Mouse (Mus musculus): ENCODE data around the gene Fads6. TPM values are rescaled to one million over a fixed set of nuclear protein-coding genes. Genes with fewer than 3 reads are reported as not detected.

Fads6 gene
- polyA plus RNA-seq, 1 experiment, result not detected

GRCm38 (mm10) chr11:115231168-115231915 lies 66.1 kb downstream of the Fads6 start:
- H3K4me1 ChIP-seq (ENCODE audit: control insufficient read depth, insufficient read depth, low read length), result peaks cover 69% of the 10 kb centered on the region
- 60% methylated on average over 14 of the region's 14 CpGs for WGBS
- peak overlapping the region; percentile 71 for H3K27ac ChIP-seq (ENCODE audit: insufficient read depth, low read depth, low read length)
- H3K4me3 ChIP-seq (ENCODE audit: insufficient read depth, low read depth, low read length), result no peak overlapping the region
- no peak for TF ChIP-seq POLR2A (IDR thresholded peaks at IDR 0.05; ENCODE audit: insufficient read depth, low read depth, low read length)
- 0 out of 2 replicates have a peak, but pooled peaks have one; percentile 13 for TF ChIP-seq CTCF (IDR thresholded peaks at IDR 0.05; ENCODE audit: insufficient read depth, low read depth, low read length)

Other genes starting within 250 kb of the Fads6 start
- gene Cd300ld3, start 249.3 kb downstream of the Fads6 start, polyA plus RNA-seq (2012; ENCODE audit: insufficient read depth, insufficient read length, low replicate concordance, missing spikeins), result not detected in 2 replicates
- not detected in 2 replicates for gene Cd300e, start 235.5 kb downstream of the Fads6 start, polyA plus RNA-seq (2012; ENCODE audit: insufficient read depth, insufficient read length, low replicate concordance, missing spikeins)
- not detected in 2 replicates for gene Rab37, start 206.2 kb downstream of the Fads6 start, polyA plus RNA-seq (2012; ENCODE audit: insufficient read depth, insufficient read length, low replicate concordance, missing spikeins)
- not detected in 2 replicates for gene Cd300lf, start 163.7 kb downstream of the Fads6 start, polyA plus RNA-seq (2012; ENCODE audit: insufficient read depth, insufficient read length, low replicate concordance, missing spikeins)
- gene Slc9a3r1, start 134.3 kb downstream of the Fads6 start, polyA plus RNA-seq (2012; ENCODE audit: insufficient read depth, insufficient read length, low replicate concordance, missing spikeins), result 241 TPM in 1 of 2 replicates, not detected in the other
- gene Tmem104, start 110.2 kb downstream of the Fads6 start, polyA plus RNA-seq (2012; ENCODE audit: insufficient read depth, insufficient read length, low replicate concordance, missing spikeins), result not detected in 2 replicates
- gene Nat9, start 109.8 kb downstream of the Fads6 start, polyA plus RNA-seq (2012; ENCODE audit: insufficient read depth, insufficient read length, low replicate concordance, missing spikeins), result not detected in 2 replicates
- not detected in 2 replicates for gene Grin2c, start 30.4 kb downstream of the Fads6 start, polyA plus RNA-seq (2012; ENCODE audit: insufficient read depth, insufficient read length, low replicate concordance, missing spikeins)
- not detected in 2 replicates for gene Fdxr, start 20.6 kb downstream of the Fads6 start, polyA plus RNA-seq (2012; ENCODE audit: insufficient read depth, insufficient read length, low replicate concordance, missing spikeins)
- gene Otop2, start 9.5 kb upstream of the Fads6 start, polyA plus RNA-seq (2012; ENCODE audit: insufficient read depth, insufficient read length, low replicate concordance, missing spikeins), result not detected in 2 replicates
- not detected in 2 replicates for gene Ush1g, start 24.4 kb upstream of the Fads6 start, polyA plus RNA-seq (2012; ENCODE audit: insufficient read depth, insufficient read length, low replicate concordance, missing spikeins)
- gene Otop3, start 37.1 kb upstream of the Fads6 start, polyA plus RNA-seq (2012; ENCODE audit: insufficient read depth, insufficient read length, low replicate concordance, missing spikeins), result not detected in 2 replicates
- gene Hid1, start 70.1 kb upstream of the Fads6 start, polyA plus RNA-seq (2012; ENCODE audit: insufficient read depth, insufficient read length, low replicate concordance, missing spikeins), result not detected in 2 replicates
- not detected in 2 replicates for gene Cdr2l, start 84.3 kb upstream of the Fads6 start, polyA plus RNA-seq (2012; ENCODE audit: insufficient read depth, insufficient read length, low replicate concordance, missing spikeins)
- not detected in 2 replicates for gene Mrpl58, start 106.1 kb upstream of the Fads6 start, polyA plus RNA-seq (2012; ENCODE audit: insufficient read depth, insufficient read length, low replicate concordance, missing spikeins)
- gene Atp5h, start 122.3 kb upstream of the Fads6 start, polyA plus RNA-seq (2012; ENCODE audit: insufficient read depth, insufficient read length, low replicate concordance, missing spikeins), result not detected in 2 replicates
- gene Kctd2, start 122.5 kb upstream of the Fads6 start, polyA plus RNA-seq (2012; ENCODE audit: insufficient read depth, insufficient read length, low replicate concordance, missing spikeins), result not detected in 2 replicates
- gene Trim80, start 142.9 kb upstream of the Fads6 start, polyA plus RNA-seq (2012; ENCODE audit: insufficient read depth, insufficient read length, low replicate concordance, missing spikeins), result not detected in 2 replicates
- not detected in 2 replicates for gene Slc16a5, start 164.8 kb upstream of the Fads6 start, polyA plus RNA-seq (2012; ENCODE audit: insufficient read depth, insufficient read length, low replicate concordance, missing spikeins)
- not detected in 2 replicates for gene Armc7, start 178.0 kb upstream of the Fads6 start, polyA plus RNA-seq (2012; ENCODE audit: insufficient read depth, insufficient read length, low replicate concordance, missing spikeins)
- gene Nt5c, start 194.2 kb upstream of the Fads6 start, polyA plus RNA-seq (2012; ENCODE audit: insufficient read depth, insufficient read length, low replicate concordance, missing spikeins), result not detected in 2 replicates
- not detected in 2 replicates for gene Jpt1, start 216.7 kb upstream of the Fads6 start, polyA plus RNA-seq (2012; ENCODE audit: insufficient read depth, insufficient read length, low replicate concordance, missing spikeins)
- 478 TPM in 1 of 2 replicates, not detected in the other for gene Sumo2, start 238.6 kb upstream of the Fads6 start, polyA plus RNA-seq (2012; ENCODE audit: insufficient read depth, insufficient read length, low replicate concordance, missing spikeins)

All from olfactory bulb, adult 2 months (tissue).